Mouse (Mus musculus): ENCODE measurements around the gene Myh6. TPM values are rescaled to one million over a fixed set of nuclear protein-coding genes. Genes with fewer than 3 reads are reported as not detected.

Gene Myh6
- 0.37 TPM in 1 of 2 replicates, not detected in the other for polyA plus RNA-seq (2012; rRNA removed; ENCODE audit: low replicate concordance)

GRCm38 (mm10) chr14:54966320-54966977, at the start of gene Myh6:
Gene Myh6, minus strand, starts transcription at chr14:54966927.

GRCm38 (mm10) chr14:55014991-55015766, 48.5 kb upstream of the Myh6 start, which contains the start of gene Ngdn:
Gene Ngdn, plus strand, starts transcription at chr14:55015454.

GRCm38 (mm10) chr14:54994136-54994868, 27.6 kb upstream of the Myh6 start, which contains the start of gene Myh7:
Gene Myh7, minus strand, starts transcription at chr14:54994626.

GRCm38 (mm10) chr14:54976633-54977032, 9.9 kb upstream of the Myh6 start, which contains the start of gene Gm17428:
Gene Gm17428, plus strand, starts transcription at chr14:54976933.

GRCm38 (mm10) chr14:54935904-54936830, 30.6 kb downstream of the Myh6 start, which contains the start of gene Cmtm5:
Gene Cmtm5, plus strand, starts transcription at chr14:54936261.

GRCm38 (mm10) chr14:54932645-54933150, 34.0 kb downstream of the Myh6 start, which contains the start of gene Il25:
Gene Il25, plus strand, starts transcription at chr14:54932695.

GRCm38 (mm10) chr14:54925349-54926342, 41.1 kb downstream of the Myh6 start, which contains the start of gene Efs:
Gene Efs, minus strand, starts transcription at chr14:54926126.

GRCm38 (mm10) chr14:54912886-54913285, 53.8 kb downstream of the Myh6 start, which contains the start of gene Slc22a17:
Gene Slc22a17, minus strand, starts transcription at chr14:54913132.

GRCm38 (mm10) chr14:54892200-54892599, 74.5 kb downstream of the Myh6 start, which contains the start of gene Pabpn1:
Gene Pabpn1, plus strand, starts transcription at chr14:54892500.

Other genes starting within 250 kb of the Myh6 start
- gene Slc7a8, start 185.0 kb downstream of the Myh6 start, polyA plus RNA-seq (2012; rRNA removed; ENCODE audit: low replicate concordance) = 23.8 and 80.1 TPM in 2 replicates
- 0.14 TPM in 1 of 2 replicates, not detected in the other for gene Rnf212b, start 152.8 kb downstream of the Myh6 start, polyA plus RNA-seq (2012; rRNA removed; ENCODE audit: low replicate concordance)
- gene Homez, start 96.0 kb downstream of the Myh6 start, polyA plus RNA-seq (2012; rRNA removed; ENCODE audit: low replicate concordance) = 7.0 and 8.3 TPM in 2 replicates
- 26.2 and 28.9 TPM in 2 replicates for gene Ppp1r3e, start 89.4 kb downstream of the Myh6 start, polyA plus RNA-seq (2012; rRNA removed; ENCODE audit: low replicate concordance)
- 69.8 and 79.4 TPM in 2 replicates for gene Bcl2l2, start 83.5 kb downstream of the Myh6 start, polyA plus RNA-seq (2012; rRNA removed; ENCODE audit: low replicate concordance)
- 3.5 TPM in 1 of 2 replicates, not detected in the other for gene Gm20521, start 83.5 kb downstream of the Myh6 start, polyA plus RNA-seq (2012; rRNA removed; ENCODE audit: low replicate concordance)
- 151 and 188 TPM in 2 replicates for gene Pabpn1, start 74.4 kb downstream of the Myh6 start, polyA plus RNA-seq (2012; rRNA removed; ENCODE audit: low replicate concordance)
- 69.2 and 135 TPM in 2 replicates for gene Slc22a17, start 53.8 kb downstream of the Myh6 start, polyA plus RNA-seq (2012; rRNA removed; ENCODE audit: low replicate concordance)
- 27.8 and 56.0 TPM in 2 replicates for gene Efs, start 40.8 kb downstream of the Myh6 start, polyA plus RNA-seq (2012; rRNA removed; ENCODE audit: low replicate concordance)
- gene Il25, start 34.2 kb downstream of the Myh6 start, polyA plus RNA-seq (2012; rRNA removed; ENCODE audit: low replicate concordance) = not detected in 2 replicates
- 1.2 and 2.3 TPM in 2 replicates for gene Cmtm5, start 30.7 kb downstream of the Myh6 start, polyA plus RNA-seq (2012; rRNA removed; ENCODE audit: low replicate concordance)
- gene Gm17428, start 10.0 kb upstream of the Myh6 start, polyA plus RNA-seq (2012; rRNA removed; ENCODE audit: low replicate concordance) = not detected in 2 replicates
- gene Myh7, start 27.7 kb upstream of the Myh6 start, polyA plus RNA-seq (2012; rRNA removed; ENCODE audit: low replicate concordance) = 0.03 TPM in 1 of 2 replicates, not detected in the other
- gene Ngdn, start 48.5 kb upstream of the Myh6 start, polyA plus RNA-seq (2012; rRNA removed; ENCODE audit: low replicate concordance) = 14.0 and 16.3 TPM in 2 replicates
- 0.57 and 1.7 TPM in 2 replicates for gene Zfhx2, start 125.4 kb upstream of the Myh6 start, polyA plus RNA-seq (2012; rRNA removed; ENCODE audit: low replicate concordance)
- gene Thtpa, start 127.9 kb upstream of the Myh6 start, polyA plus RNA-seq (2012; rRNA removed; ENCODE audit: low replicate concordance) = 9.1 and 14.5 TPM in 2 replicates
- 39.1 and 40.8 TPM in 2 replicates for gene Ap1g2, start 139.7 kb upstream of the Myh6 start, polyA plus RNA-seq (2012; rRNA removed; ENCODE audit: low replicate concordance)
- gene Jph4, start 150.0 kb upstream of the Myh6 start, polyA plus RNA-seq (2012; rRNA removed; ENCODE audit: low replicate concordance) = 0.60 and 9.7 TPM in 2 replicates